Mouse (Mus musculus) neural tube, embryonic 14.5 days (tissue): ENCODE results near the gene Pnpla2. TPM values are rescaled to one million over a fixed set of nuclear protein-coding genes. Genes with fewer than 3 reads are reported as not detected.

Source experiments
- ATAC-seq: fragments of 200-750 bp; cut with Nextera tagmentation; 2 replicates; pipeline ENCODE4 v1.8.0; 2017; ENCODE audit warnings: low read depth, mild to moderate bottlenecking, moderate TSS enrichment, moderate library complexity
- H3K27ac ChIP-seq: fragments of 300-500 bp; sonication (generic); 2 replicates; pipeline ENCODE4 v1.5.1; 2014; ENCODE audit warnings: low read depth, mild to moderate bottlenecking, control low read depth, low read length, moderate library complexity, mixed read lengths
- H3K27me3 ChIP-seq: fragments of 300-500 bp; sonication (generic); 2 replicates; pipeline ENCODE4 v1.6.1; 2014; ENCODE audit warnings: low read length; ENCODE audit not compliant: control insufficient read depth, insufficient read depth
- H3K36me3 ChIP-seq: fragments of 300-500 bp; sonication (generic); 2 replicates; pipeline ENCODE4 v1.6.1; 2014; ENCODE audit warnings: low read length, mixed read lengths; ENCODE audit not compliant: control insufficient read depth, insufficient read depth
- H3K4me1 ChIP-seq: fragments of 300-500 bp; sonication (generic); 2 replicates; pipeline ENCODE4 v1.6.1; 2014; ENCODE audit warnings: low read length; ENCODE audit not compliant: control insufficient read depth, insufficient read depth
- H3K4me2 ChIP-seq: fragments of 300-500 bp; sonication (generic); 2 replicates; pipeline ENCODE4 v1.6.1; 2014; ENCODE audit warnings: mild to moderate bottlenecking, low read depth, low read length, control low read depth
- H3K4me3 ChIP-seq: fragments of 300-500 bp; sonication (generic); 2 replicates; pipeline ENCODE4 v1.5.1; 2014; ENCODE audit warnings: low read depth, low read length, control low read depth, mixed read lengths
- H3K9ac ChIP-seq: fragments of 300-500 bp; sonication (generic); replicated peaks from 2 replicates; pipeline ENCODE4 v1.6.1; 2014; ENCODE audit warnings: low read depth, mild to moderate bottlenecking, control low read depth, low read length, mixed read lengths
- H3K9me3 ChIP-seq: fragments of 300-500 bp; sonication (generic); 2 replicates; pipeline ENCODE4 v1.6.1; 2016; ENCODE audit warnings: low read length; ENCODE audit not compliant: control insufficient read depth
- WGBS: fragments of 180-500 bp; shearing (Covaris S2); extraction: QIAGEN DNeasy Blood & Tissue Kit; methylation state at CpG from one replicate; pipeline ENCODE4 v1.1.7; 2014; 5-methylcytosine and 5-hydroxymethylcytosine counted together
- polyA plus RNA-seq: library from polyadenylated mRNA; unstranded; fragments of >200 nt; fragmentation: Nextera tagmentation; extraction: Ambion mirVana; gene quantifications from 2 replicates; pipeline ENCODE4 v1.2.1, GENCODE M21; 2014

Pnpla2 gene
- polyA plus RNA-seq, 1 experiment from 2014 or later: 14.0 TPM

GRCm38 (mm10) chr7:141472763-141473162 is 17.8 kb downstream of the Pnpla2 start:
- no peak overlapping the region for H3K9ac ChIP-seq
- 95% methylated on average over 6 of the region's 6 CpGs for WGBS
- no peaks in the 10 kb centered on the region for H3K9me3 ChIP-seq
- no peak for ATAC-seq
- H3K4me1 ChIP-seq: peaks cover 33% of the 10 kb centered on the region
- H3K4me2 ChIP-seq: no peak overlapping the region
- peaks cover 17% of the 10 kb centered on the region for H3K36me3 ChIP-seq
- no peaks in the 10 kb centered on the region for H3K27me3 ChIP-seq
- H3K4me3 ChIP-seq: no peak overlapping the region
- H3K27ac ChIP-seq: no peak overlapping the region

GRCm38 (mm10) chr7:141474160-141474559 is 19.2 kb downstream of the Pnpla2 start:
- no peak overlapping the region for H3K27ac ChIP-seq
- H3K36me3 ChIP-seq: peaks cover 17% of the 10 kb centered on the region
- H3K4me3 ChIP-seq: peak overlapping the region; percentile 68
- no peaks in the 10 kb centered on the region for H3K27me3 ChIP-seq
- peaks cover 27% of the 10 kb centered on the region for H3K4me1 ChIP-seq
- no peaks in the 10 kb centered on the region for H3K9me3 ChIP-seq
- H3K4me2 ChIP-seq: peak overlapping the region; percentile 88
- peak overlapping the region; percentile 84 for H3K9ac ChIP-seq
- ATAC-seq: no peak
- WGBS: 8% methylated on average over 5 of the region's 5 CpGs

DNA sequence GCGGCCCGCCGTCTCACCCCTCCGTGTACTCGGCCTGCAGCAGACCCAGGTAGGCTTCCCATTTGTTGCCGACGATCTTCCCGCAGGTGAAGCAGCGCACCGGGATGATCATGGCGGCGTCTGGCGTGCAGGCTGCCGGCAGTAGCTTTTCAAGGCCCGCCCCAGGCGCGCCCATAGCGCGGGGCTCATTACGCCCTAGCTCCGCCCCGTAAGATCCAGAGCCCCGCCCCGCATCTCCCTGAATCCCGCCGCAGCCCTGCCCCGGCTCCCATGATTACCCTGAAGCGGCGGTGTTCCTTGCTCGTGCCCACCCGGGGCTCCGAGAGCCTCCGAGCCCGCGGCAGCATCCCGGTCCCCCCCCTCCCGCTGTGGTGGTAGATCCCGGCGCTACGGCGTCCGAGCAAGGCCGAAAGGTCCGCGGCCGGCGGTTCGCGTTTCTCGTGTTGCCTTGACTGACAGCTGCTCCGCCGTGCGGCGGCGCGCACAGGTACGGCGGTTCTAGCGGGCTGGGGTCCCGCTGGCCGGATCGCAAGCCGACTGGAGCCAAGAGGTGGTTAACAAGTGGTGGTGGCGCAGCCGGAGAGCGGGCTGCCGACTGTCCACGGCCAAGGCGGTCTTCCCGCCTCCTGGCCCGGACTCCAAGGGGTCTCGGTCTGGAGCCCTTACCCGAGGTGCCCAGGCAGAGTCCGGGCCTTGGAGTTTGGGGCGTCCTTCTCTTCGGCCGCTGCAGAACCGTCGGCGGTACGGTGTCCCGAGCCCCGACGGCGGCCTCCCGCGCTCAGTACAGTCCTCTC is 20.2 kb downstream of the Pnpla2 start, which contains the start of the genes Polr2l and Tspan4:
Gene Polr2l (minus strand): TSS at position 122 of the 794 bp plus-strand sequence.
Gene Tspan4 (plus strand): TSS at position 230 of the 794 bp plus-strand sequence.
- peak within 1 kb of the TSS; percentile 85 for H3K27ac ChIP-seq
- peaks cover 19% of the 10 kb centered on the region for H3K4me1 ChIP-seq
- H3K9ac ChIP-seq: peak within 1 kb of the TSS; percentile 84
- H3K27me3 ChIP-seq: no peaks in the 10 kb centered on the region
- peaks cover 12% of the 10 kb centered on the region for H3K36me3 ChIP-seq
- under 1% methylated on average over 86 of the region's 87 CpGs for WGBS
- peak; percentile 80 for ATAC-seq
- H3K4me2 ChIP-seq: peak within 1 kb of the TSS; percentile 88
- peak within 1 kb of the TSS; percentile 68 for H3K4me3 ChIP-seq
- H3K9me3 ChIP-seq: no peaks in the 10 kb centered on the region

DNA sequence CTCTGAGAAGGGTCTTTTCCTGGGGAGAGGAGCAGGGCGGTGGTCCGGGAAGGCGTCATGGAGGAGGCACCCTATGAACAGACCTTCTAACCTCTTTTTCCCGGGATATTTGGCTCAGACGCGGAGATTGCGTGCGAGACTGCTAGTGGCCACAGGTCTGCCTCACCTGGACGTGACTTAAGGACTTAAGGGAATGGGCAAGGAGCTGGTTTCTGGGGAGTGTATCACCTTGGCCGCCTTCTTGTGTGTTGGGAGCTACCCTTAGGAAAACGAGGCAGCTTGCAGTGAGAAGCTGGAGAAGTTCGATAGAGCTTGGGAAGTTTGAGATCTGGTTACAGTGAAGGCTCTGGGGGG is 20.8 kb downstream of the Pnpla2 start:
- no peaks in the 10 kb centered on the region for H3K9me3 ChIP-seq
- H3K4me3 ChIP-seq: peak overlapping the region; percentile 68
- H3K9ac ChIP-seq: peak overlapping the region; percentile 84; the same call in 1 of the 2 replicates
- H3K36me3 ChIP-seq: peaks cover 8% of the 10 kb centered on the region
- peaks cover 19% of the 10 kb centered on the region for H3K4me1 ChIP-seq
- no peak overlapping the region for H3K27ac ChIP-seq
- 4% methylated on average over 11 of the region's 12 CpGs for WGBS
- ATAC-seq: no peak; the same call in 1 of the 2 replicates
- peak overlapping the region; percentile 88 for H3K4me2 ChIP-seq
- H3K27me3 ChIP-seq: no peaks in the 10 kb centered on the region

GRCm38 (mm10) chr7:141476226-141476980 is 21.4 kb downstream of the Pnpla2 start:
- 6% methylated on average over 16 of the region's 17 CpGs for WGBS
- H3K4me3 ChIP-seq: peak overlapping the region; percentile 68; the same call in 1 of the 2 replicates
- no peak; the same call in 1 of the 2 replicates for ATAC-seq
- no peak overlapping the region for H3K9ac ChIP-seq
- peak overlapping the region; percentile 23; the same call in 1 of the 2 replicates for H3K27ac ChIP-seq
- H3K9me3 ChIP-seq: no peaks in the 10 kb centered on the region
- H3K36me3 ChIP-seq: peaks cover 1% of the 10 kb centered on the region; the same call in 1 of the 2 replicates
- H3K4me2 ChIP-seq: peak overlapping the region; percentile 88
- H3K4me1 ChIP-seq: peaks cover 23% of the 10 kb centered on the region
- no peaks in the 10 kb centered on the region for H3K27me3 ChIP-seq

DNA sequence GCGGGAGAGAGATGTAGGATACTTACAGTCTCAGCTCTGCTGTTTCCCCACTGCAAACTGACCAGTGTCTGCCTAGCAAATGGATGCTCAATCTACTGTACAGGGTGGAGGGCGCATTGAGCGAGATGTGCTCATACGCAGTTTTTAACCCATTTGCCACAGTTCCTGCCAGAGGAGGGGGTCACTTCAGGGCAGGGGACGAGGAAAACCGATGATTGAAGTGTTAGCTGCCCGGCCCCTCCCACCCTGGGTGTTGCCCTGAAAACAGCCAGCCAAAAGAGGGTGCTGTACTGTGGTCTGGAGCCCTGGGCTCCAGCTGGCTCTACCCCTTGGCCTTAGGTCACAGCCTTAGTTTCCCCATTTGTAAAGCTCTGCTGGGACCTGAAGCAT is 22.0 kb downstream of the Pnpla2 start:
- H3K4me1 ChIP-seq: peaks cover 27% of the 10 kb centered on the region
- no peak overlapping the region; the same call in 1 of the 2 replicates for H3K4me2 ChIP-seq
- no peaks in the 10 kb centered on the region for H3K27me3 ChIP-seq
- H3K36me3 ChIP-seq: no peaks in the 10 kb centered on the region; the same call in 1 of the 2 replicates
- 18% methylated on average over 7 of the region's 7 CpGs for WGBS
- ATAC-seq: no peak
- no peaks in the 10 kb centered on the region for H3K9me3 ChIP-seq
- H3K27ac ChIP-seq: peak overlapping the region; percentile 23; the same call in 1 of the 2 replicates
- no peak overlapping the region for H3K9ac ChIP-seq
- H3K4me3 ChIP-seq: no peak overlapping the region

- no peak overlapping the region for H3K9ac ChIP-seq
- no peak for ATAC-seq
These were observed 22.7 kb downstream of the Pnpla2 start for GRCm38 (mm10) chr7:141477578-141478269.

DNA sequence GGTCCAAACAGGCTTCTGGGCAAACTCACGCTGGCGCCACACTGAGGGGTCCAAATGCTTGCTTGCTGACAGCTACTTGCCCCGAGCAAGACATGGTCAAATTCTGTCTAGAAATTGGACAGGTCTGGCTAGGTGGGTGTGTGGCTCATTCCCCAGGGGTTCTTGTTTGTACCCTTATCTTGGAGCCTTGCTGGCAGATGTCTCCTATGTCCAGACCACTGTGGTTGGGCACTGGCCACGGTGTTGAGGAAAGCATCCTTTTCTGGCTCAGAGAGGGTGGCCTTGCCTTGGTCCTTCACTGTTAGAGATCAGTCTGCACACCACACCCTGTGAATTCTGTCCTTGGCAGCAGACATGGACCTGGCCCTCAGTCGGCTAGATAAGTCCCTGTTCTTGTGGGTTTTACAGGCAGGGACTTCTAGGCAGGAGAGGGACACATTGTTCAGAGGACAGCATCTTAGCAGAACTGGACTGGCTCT is 23.3 kb downstream of the Pnpla2 start:
- no peak for ATAC-seq
- 89% methylated on average over 5 of the region's 5 CpGs for WGBS
- peaks cover 35% of the 10 kb centered on the region for H3K4me1 ChIP-seq
- H3K4me3 ChIP-seq: no peak overlapping the region
- H3K27ac ChIP-seq: no peak overlapping the region
- no peaks in the 10 kb centered on the region for H3K9me3 ChIP-seq
- H3K4me2 ChIP-seq: no peak overlapping the region
- no peaks in the 10 kb centered on the region for H3K36me3 ChIP-seq
- H3K27me3 ChIP-seq: peaks cover 4% of the 10 kb centered on the region; the same call in 1 of the 2 replicates
- no peak overlapping the region for H3K9ac ChIP-seq

More at GRCm38 (mm10) chr7:141477578-141478269, 22.7 kb downstream of the Pnpla2 start:
- Histone ChIP-seq H3K4me3 (no peak overlapping the region), H3K27me3 (peaks cover 4% of the 10 kb centered on the region; the same call in 1 of the 2 replicates), H3K36me3 (no peaks in the 10 kb centered on the region), H3K4me2 (no peak overlapping the region), H3K9me3 (no peaks in the 10 kb centered on the region), H3K27ac (no peak overlapping the region), H3K4me1 (peaks cover 32% of the 10 kb centered on the region)
- 77% methylated on average over 4 of the region's 4 CpGs for WGBS
